Mouse (Mus musculus): ENCODE measurements around the gene Scrn1.

DNA sequence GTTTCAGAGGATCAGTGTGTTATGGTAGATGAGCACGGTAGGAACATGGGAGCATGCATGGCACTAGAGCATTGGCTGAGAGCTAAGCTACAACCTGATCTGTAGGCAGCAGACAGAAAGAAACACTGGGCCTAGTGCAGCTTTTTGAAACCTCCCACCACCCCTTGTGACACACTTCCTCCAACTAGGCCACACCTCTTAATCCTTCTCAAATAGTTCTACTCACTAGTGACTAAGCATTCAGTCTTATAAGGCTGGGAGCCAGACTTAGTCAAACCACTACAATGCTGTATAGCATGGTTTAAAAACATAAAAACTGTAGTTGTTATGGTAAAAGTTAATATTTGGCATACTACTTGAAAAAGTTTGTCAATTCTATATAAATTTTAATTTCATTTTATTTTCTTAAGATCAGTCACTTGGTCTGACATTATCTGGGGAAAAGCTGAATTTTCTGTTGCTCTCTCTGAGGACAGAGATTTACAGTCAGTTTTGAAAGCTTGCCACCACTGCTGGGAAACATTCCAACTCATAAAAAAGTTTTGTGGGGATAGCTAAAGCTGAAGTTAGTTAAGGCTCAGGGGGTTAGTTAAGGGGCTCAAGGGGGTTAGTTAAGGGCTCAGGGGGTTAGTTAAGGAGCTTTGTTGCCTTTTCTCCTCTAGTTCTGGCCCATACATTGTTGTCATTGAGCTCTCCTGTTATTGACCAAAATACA is 37.9 kb upstream of the Scrn1 start:
- TF ChIP-seq GATA1 (IDR thresholded peaks at IDR 0.05; ENCODE audit: borderline replicate concordance, low read length) (no peak), FLI1 (IDR thresholded peaks at IDR 0.05; ENCODE audit: low read length) (no peak)

All from megakaryocyte, embryonic 14.5 days (primary cell).